Mouse (Mus musculus): Measurements from ENCODE around the gene Rsbn1. TPM values are rescaled to one million over a fixed set of nuclear protein-coding genes. Genes with fewer than 3 reads are reported as not detected.

The Rsbn1 gene
- polyA plus RNA-seq, 1 experiment from 2014 or later = 11.6 TPM

- under 1% methylated on average over 60 of the region's 60 CpGs for WGBS
- Histone ChIP-seq H3K4me3 (peak overlapping the region; percentile 91), H3K27me3 (ENCODE audit: poor library complexity, severe bottlenecking) (no peaks in the 10 kb centered on the region), H3K27ac (peak overlapping the region; percentile 96), H3K4me1 (peaks cover 24% of the 10 kb centered on the region), H3K9me3 (no peaks in the 10 kb centered on the region), H3K36me3 (replicated peaks) (peaks cover 3% of the 10 kb centered on the region)
- DNase-seq (ENCODE audit: extremely low spot score, low spot score) = peak; percentile 68
These were observed 1.0 kb downstream of the Rsbn1 start for GRCm38 (mm10) chr3:103914732-103915508.

- Histone ChIP-seq H3K9me3 (no peaks in the 10 kb centered on the region), H3K27ac (peak overlapping the region; percentile 96), H3K4me3 (peak overlapping the region; percentile 91), H3K36me3 (replicated peaks) (peaks cover 7% of the 10 kb centered on the region), H3K4me1 (peaks cover 24% of the 10 kb centered on the region), H3K27me3 (ENCODE audit: poor library complexity, severe bottlenecking) (no peaks in the 10 kb centered on the region)
- WGBS = 12% methylated on average over 7 of the region's 7 CpGs
- DNase-seq (ENCODE audit: extremely low spot score, low spot score) = no peak
These were observed 1.6 kb downstream of the Rsbn1 start for GRCm38 (mm10) chr3:103915509-103915896.

GRCm38 (mm10) chr3:103916205-103916838 lies 2.4 kb downstream of the Rsbn1 start:
- H3K27me3 ChIP-seq (ENCODE audit: poor library complexity, severe bottlenecking) = no peaks in the 10 kb centered on the region
- peaks cover 24% of the 10 kb centered on the region for H3K4me1 ChIP-seq
- peaks cover 7% of the 10 kb centered on the region for H3K36me3 ChIP-seq (replicated peaks)
- H3K27ac ChIP-seq = no peak overlapping the region
- DNase-seq (ENCODE audit: extremely low spot score, low spot score) = no peak
- 77% methylated on average over 5 of the region's 5 CpGs for WGBS
- peak overlapping the region; percentile 91 for H3K4me3 ChIP-seq
- H3K9me3 ChIP-seq = no peaks in the 10 kb centered on the region

GRCm38 (mm10) chr3:103916839-103917237 lies 2.9 kb downstream of the Rsbn1 start:
- Histone ChIP-seq H3K27ac (no peak overlapping the region), H3K36me3 (replicated peaks) (peaks cover 7% of the 10 kb centered on the region), H3K4me1 (peaks cover 24% of the 10 kb centered on the region), H3K4me3 (peak overlapping the region; percentile 91), H3K27me3 (ENCODE audit: poor library complexity, severe bottlenecking) (no peaks in the 10 kb centered on the region), H3K9me3 (no peaks in the 10 kb centered on the region)
- WGBS = 81% methylated on average over 3 of the region's 3 CpGs
- DNase-seq (ENCODE audit: extremely low spot score, low spot score) = no peak

- DNase-seq (ENCODE audit: extremely low spot score, low spot score) = no peak
- H3K27ac ChIP-seq = no peak overlapping the region
- no peak overlapping the region for H3K4me3 ChIP-seq
- no peaks in the 10 kb centered on the region for H3K27me3 ChIP-seq (ENCODE audit: poor library complexity, severe bottlenecking)
- no peaks in the 10 kb centered on the region for H3K9me3 ChIP-seq
- WGBS = 97% methylated on average over 1 of the region's 1 CpGs
- peaks cover 27% of the 10 kb centered on the region for H3K4me1 ChIP-seq
- H3K36me3 ChIP-seq (replicated peaks) = peaks cover 7% of the 10 kb centered on the region
These were observed 6.2 kb downstream of the Rsbn1 start for GRCm38 (mm10) chr3:103920094-103920493.

- H3K9me3 ChIP-seq = no peaks in the 10 kb centered on the region
- H3K27ac ChIP-seq = no peak overlapping the region
- 81% methylated on average over 3 of the region's 3 CpGs for WGBS
- peaks cover 21% of the 10 kb centered on the region for H3K4me1 ChIP-seq
- H3K4me3 ChIP-seq = no peak overlapping the region
- peaks cover 22% of the 10 kb centered on the region for H3K36me3 ChIP-seq (replicated peaks)
- DNase-seq (ENCODE audit: extremely low spot score, low spot score) = no peak
- no peaks in the 10 kb centered on the region for H3K27me3 ChIP-seq (ENCODE audit: poor library complexity, severe bottlenecking)
These were observed 11.4 kb downstream of the Rsbn1 start for GRCm38 (mm10) chr3:103925302-103925701.

- WGBS = 61% methylated on average over 6 of the region's 6 CpGs
- no peaks in the 10 kb centered on the region for H3K27me3 ChIP-seq (ENCODE audit: poor library complexity, severe bottlenecking)
- no peaks in the 10 kb centered on the region for H3K9me3 ChIP-seq
- no peak for DNase-seq (ENCODE audit: extremely low spot score, low spot score)
- no peak overlapping the region for H3K27ac ChIP-seq
- no peak overlapping the region for H3K4me3 ChIP-seq
- peaks cover 40% of the 10 kb centered on the region for H3K36me3 ChIP-seq (replicated peaks)
- peaks cover 21% of the 10 kb centered on the region for H3K4me1 ChIP-seq
These were observed 13.6 kb downstream of the Rsbn1 start for GRCm38 (mm10) chr3:103927511-103927910.

GRCm38 (mm10) chr3:103944794-103945562 lies 31.1 kb downstream of the Rsbn1 start:
- Histone ChIP-seq H3K4me1 (no peaks in the 10 kb centered on the region), H3K4me3 (no peak overlapping the region), H3K27ac (no peak overlapping the region), H3K36me3 (replicated peaks) (peaks cover 24% of the 10 kb centered on the region), H3K27me3 (ENCODE audit: poor library complexity, severe bottlenecking) (no peaks in the 10 kb centered on the region), H3K9me3 (no peaks in the 10 kb centered on the region)
- no peak for DNase-seq (ENCODE audit: extremely low spot score, low spot score)
- WGBS = 91% methylated on average over 1 of the region's 1 CpGs

- no peak for DNase-seq (ENCODE audit: extremely low spot score, low spot score)
- H3K4me3 ChIP-seq = no peak overlapping the region
- H3K27ac ChIP-seq = no peak overlapping the region
- H3K36me3 ChIP-seq (replicated peaks) = peaks cover 26% of the 10 kb centered on the region
- H3K4me1 ChIP-seq = no peaks in the 10 kb centered on the region
- H3K27me3 ChIP-seq (ENCODE audit: poor library complexity, severe bottlenecking) = no peaks in the 10 kb centered on the region
- H3K9me3 ChIP-seq = no peaks in the 10 kb centered on the region
- 94% methylated on average over 7 of the region's 7 CpGs for WGBS
These were observed 34.7 kb downstream of the Rsbn1 start for GRCm38 (mm10) chr3:103948666-103949065.

GRCm38 (mm10) chr3:103960622-103961021 lies 46.7 kb downstream of the Rsbn1 start:
- peaks cover 80% of the 10 kb centered on the region for H3K36me3 ChIP-seq (replicated peaks)
- no peaks in the 10 kb centered on the region for H3K27me3 ChIP-seq (ENCODE audit: poor library complexity, severe bottlenecking)
- H3K4me3 ChIP-seq = no peak overlapping the region
- WGBS = 91% methylated on average over 3 of the region's 3 CpGs
- H3K4me1 ChIP-seq = no peaks in the 10 kb centered on the region
- DNase-seq (ENCODE audit: extremely low spot score, low spot score) = no peak
- H3K27ac ChIP-seq = no peak overlapping the region
- no peaks in the 10 kb centered on the region for H3K9me3 ChIP-seq

GRCm38 (mm10) chr3:103967231-103967630 lies 53.3 kb downstream of the Rsbn1 start:
- WGBS = 44% methylated on average over 2 of the region's 2 CpGs
- H3K4me1 ChIP-seq = peaks cover 35% of the 10 kb centered on the region
- H3K27me3 ChIP-seq (ENCODE audit: poor library complexity, severe bottlenecking) = no peaks in the 10 kb centered on the region
- H3K36me3 ChIP-seq (replicated peaks) = peaks cover 56% of the 10 kb centered on the region
- peak overlapping the region; percentile 98 for H3K27ac ChIP-seq
- DNase-seq (ENCODE audit: extremely low spot score, low spot score) = no peak
- H3K4me3 ChIP-seq = peak overlapping the region; percentile 87
- no peaks in the 10 kb centered on the region for H3K9me3 ChIP-seq

- no peaks in the 10 kb centered on the region for H3K9me3 ChIP-seq
- under 1% methylated on average over 70 of the region's 70 CpGs for WGBS
These were observed 54.2 kb downstream of the Rsbn1 start, which contains the start of gene Phtf1 for GRCm38 (mm10) chr3:103967861-103968691. TSS of gene Phtf1 (plus strand) at chr3:103968110.

More at GRCm38 (mm10) chr3:103967861-103968691, 54.2 kb downstream of the Rsbn1 start, which contains the start of gene Phtf1:
- Histone ChIP-seq H3K4me1 (peaks cover 35% of the 10 kb centered on the region), H3K27me3 (ENCODE audit: poor library complexity, severe bottlenecking) (no peaks in the 10 kb centered on the region), H3K27ac (peak within 1 kb of the TSS; percentile 98), H3K4me3 (peak within 1 kb of the TSS; percentile 87), H3K36me3 (replicated peaks) (peaks cover 53% of the 10 kb centered on the region)
- DNase-seq (ENCODE audit: extremely low spot score, low spot score) = peak; percentile 88
